Mouse (Mus musculus) heart, adult 2 months (tissue): Measurements from ENCODE around the gene Mmp24.

ENCODE experiments used
- CTCF ChIP-seq: fragments of 200-600 bp; IDR thresholded peaks from 2 replicates; pipeline ENCODE4 v1.8.1; 2022; ENCODE audit warnings: antibody characterized with exemption, mild to moderate bottlenecking, moderate library complexity
- EP300 ChIP-seq: fragments of 200-500 bp; IDR thresholded peaks from 2 replicates; pipeline ENCODE4 v1.6.1; 2011; ENCODE audit warnings: low read depth, low read length, control low read depth; ENCODE audit not compliant: insufficient read depth
- POLR2A ChIP-seq: fragments of 200-500 bp; IDR thresholded peaks from 2 replicates; pipeline ENCODE4 v1.6.1; 2011; ENCODE audit warnings: mild to moderate bottlenecking, low read depth, low read length, control low read depth; ENCODE audit not compliant: insufficient read depth

DNA sequence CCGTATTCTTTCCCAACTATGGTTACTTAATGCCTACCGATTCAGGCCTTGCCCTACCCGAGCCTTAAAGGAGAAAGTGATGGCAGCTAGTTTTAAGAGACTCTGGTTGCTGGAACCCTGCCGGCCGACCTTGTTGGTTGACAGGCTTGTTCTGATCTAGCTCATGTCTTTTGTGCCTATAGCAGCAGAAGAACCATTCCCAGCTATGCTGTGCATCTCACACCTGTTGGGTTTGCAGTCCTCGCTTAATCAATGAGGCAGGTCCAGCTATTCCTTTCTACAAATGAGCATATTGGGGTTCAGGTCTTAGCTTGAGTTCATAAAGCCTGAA, 30.7 kb downstream of the Mmp24 start:
- TF ChIP-seq CTCF (no peak), EP300 (no peak), POLR2A (no peak)
